Mouse (Mus musculus): ENCODE data around the gene Crmp1. TPM values are rescaled to one million over a fixed set of nuclear protein-coding genes. Genes with fewer than 3 reads are reported as not detected.

Gene Crmp1
- polyA plus RNA-seq, 2 experiments = 0.18 to 0.49 TPM

GRCm38 (mm10) chr5:37222316-37222715 is 19.4 kb upstream of the Crmp1 start:
- H3K27ac ChIP-seq = no peak overlapping the region
- no peaks in the 10 kb centered on the region for H3K9me3 ChIP-seq (ENCODE audit: control insufficient read depth, low read length)
- WGBS (ENCODE audit: insufficient replicate concordance) = 53% methylated on average over 8 of the region's 8 CpGs
- H3K9ac ChIP-seq (replicated peaks) = no peak overlapping the region
- H3K4me1 ChIP-seq (replicated peaks; ENCODE audit: control insufficient read depth in 2 of 2, insufficient read depth in 2 of 2, low read length in 1 of 2) = no peaks in the 10 kb centered on the region
- no peaks in the 10 kb centered on the region for H3K27me3 ChIP-seq (ENCODE audit: control insufficient read depth, insufficient read depth, low read length)
- ATAC-seq (ENCODE audit: insufficient read depth) (no peak), DNase-seq (ENCODE audit: low read depth in 3 of 3, low spot score in 3 of 3) (no peak)
- no peaks in the 10 kb centered on the region for H3K36me3 ChIP-seq (replicated peaks; ENCODE audit: control insufficient read depth, insufficient read depth, low read depth)
- TF ChIP-seq CTCF (IDR thresholded peaks at IDR 0.05; ENCODE audit: low read depth) (no peak), EP300 (IDR thresholded peaks at IDR 0.05; ENCODE audit: low read depth) (no peak)
- H3K4me2 ChIP-seq (ENCODE audit: low read depth) = no peak overlapping the region
- H3K4me3 ChIP-seq (ENCODE audit: insufficient read depth in 1 of 2, low read depth in 2 of 2, low read length in 2 of 2) = no peak overlapping the region

GRCm38 (mm10) chr5:37225708-37226107 is 16.0 kb upstream of the Crmp1 start:
- WGBS (ENCODE audit: insufficient replicate concordance) = 69% methylated on average over 1 of the region's 1 CpGs
- H3K4me3 ChIP-seq (ENCODE audit: insufficient read depth in 1 of 2, low read depth in 2 of 2, low read length in 2 of 2) = no peak overlapping the region
- no peaks in the 10 kb centered on the region for H3K4me1 ChIP-seq (replicated peaks; ENCODE audit: control insufficient read depth in 2 of 2, insufficient read depth in 2 of 2, low read length in 1 of 2)
- no peak overlapping the region for H3K9ac ChIP-seq (replicated peaks)
- H3K27ac ChIP-seq = no peak overlapping the region
- no peaks in the 10 kb centered on the region for H3K27me3 ChIP-seq (ENCODE audit: control insufficient read depth, insufficient read depth, low read length)
- DNase-seq (ENCODE audit: low read depth in 3 of 3, low spot score in 3 of 3) = no peak
- ATAC-seq (ENCODE audit: insufficient read depth) = no peak
- H3K9me3 ChIP-seq (ENCODE audit: control insufficient read depth, low read length) = no peaks in the 10 kb centered on the region
- no peaks in the 10 kb centered on the region for H3K36me3 ChIP-seq (replicated peaks; ENCODE audit: control insufficient read depth, insufficient read depth, low read depth)
- H3K4me2 ChIP-seq (ENCODE audit: low read depth) = no peak overlapping the region
- TF ChIP-seq CTCF (IDR thresholded peaks at IDR 0.05; ENCODE audit: low read depth) (no peak), EP300 (IDR thresholded peaks at IDR 0.05; ENCODE audit: low read depth) (no peak)

- H3K27ac ChIP-seq = no peak overlapping the region
These were observed 13.6 kb upstream of the Crmp1 start for GRCm38 (mm10) chr5:37227956-37228680.

GRCm38 (mm10) chr5:37228894-37229293 is 12.8 kb upstream of the Crmp1 start:
- TF ChIP-seq EP300 (IDR thresholded peaks at IDR 0.05; ENCODE audit: low read depth) (no peak), CTCF (IDR thresholded peaks at IDR 0.05; ENCODE audit: low read depth) (no peak)
- ATAC-seq (ENCODE audit: insufficient read depth) (no peak), DNase-seq (ENCODE audit: low read depth in 3 of 3, low spot score in 3 of 3) (no peak)
- no peak overlapping the region for H3K4me3 ChIP-seq (ENCODE audit: insufficient read depth in 1 of 2, low read depth in 2 of 2, low read length in 2 of 2)
- no peak overlapping the region for H3K27ac ChIP-seq
- no peaks in the 10 kb centered on the region for H3K36me3 ChIP-seq (replicated peaks; ENCODE audit: control insufficient read depth, insufficient read depth, low read depth)
- H3K9ac ChIP-seq (replicated peaks) = no peak overlapping the region
- H3K27me3 ChIP-seq (ENCODE audit: control insufficient read depth, insufficient read depth, low read length) = no peaks in the 10 kb centered on the region
- 45% methylated on average over 7 of the region's 7 CpGs for WGBS (ENCODE audit: insufficient replicate concordance)
- no peaks in the 10 kb centered on the region for H3K4me1 ChIP-seq (replicated peaks; ENCODE audit: control insufficient read depth in 2 of 2, insufficient read depth in 2 of 2, low read length in 1 of 2)
- H3K9me3 ChIP-seq (ENCODE audit: control insufficient read depth, low read length) = no peaks in the 10 kb centered on the region
- H3K4me2 ChIP-seq (ENCODE audit: low read depth) = no peak overlapping the region

More at GRCm38 (mm10) chr5:37227956-37228680, 13.6 kb upstream of the Crmp1 start:
- H3K9me3 ChIP-seq (ENCODE audit: control insufficient read depth, low read length) = no peaks in the 10 kb centered on the region
- no peaks in the 10 kb centered on the region for H3K4me1 ChIP-seq (replicated peaks; ENCODE audit: control insufficient read depth in 2 of 2, insufficient read depth in 2 of 2, low read length in 1 of 2)
- H3K36me3 ChIP-seq (replicated peaks; ENCODE audit: control insufficient read depth, insufficient read depth, low read depth) = no peaks in the 10 kb centered on the region
- H3K27me3 ChIP-seq (ENCODE audit: control insufficient read depth, insufficient read depth, low read length) = no peaks in the 10 kb centered on the region
- no peak overlapping the region for H3K4me3 ChIP-seq (ENCODE audit: insufficient read depth in 1 of 2, low read depth in 2 of 2, low read length in 2 of 2)
- WGBS (ENCODE audit: insufficient replicate concordance) = 32% methylated on average over 6 of the region's 6 CpGs
- no peak overlapping the region for H3K4me2 ChIP-seq (ENCODE audit: low read depth)
- ATAC-seq (ENCODE audit: insufficient read depth) (no peak), DNase-seq (ENCODE audit: low read depth in 3 of 3, low spot score in 3 of 3) (no peak)
- TF ChIP-seq EP300 (IDR thresholded peaks at IDR 0.05; ENCODE audit: low read depth) (no peak), CTCF (IDR thresholded peaks at IDR 0.05; ENCODE audit: low read depth) (no peak)
- H3K9ac ChIP-seq (replicated peaks) = no peak overlapping the region

- no peak for TF ChIP-seq CTCF (IDR thresholded peaks at IDR 0.05; ENCODE audit: low read depth)
- TF ChIP-seq EP300 (IDR thresholded peaks at IDR 0.05; ENCODE audit: low read depth) = no peak
- Histone ChIP-seq H3K36me3 (replicated peaks; ENCODE audit: control insufficient read depth, insufficient read depth, low read depth) (no peaks in the 10 kb centered on the region), H3K27me3 (ENCODE audit: control insufficient read depth, insufficient read depth, low read length) (no peaks in the 10 kb centered on the region), H3K4me1 (replicated peaks; ENCODE audit: control insufficient read depth in 2 of 2, insufficient read depth in 2 of 2, low read length in 1 of 2) (no peaks in the 10 kb centered on the region), H3K27ac (no peak overlapping the region), H3K4me2 (ENCODE audit: low read depth) (no peak overlapping the region), H3K4me3 (ENCODE audit: insufficient read depth in 1 of 2, low read depth in 2 of 2, low read length in 2 of 2) (no peak overlapping the region), H3K9me3 (ENCODE audit: control insufficient read depth, low read length) (no peaks in the 10 kb centered on the region), H3K9ac (replicated peaks) (no peak overlapping the region)
- whole genome bisulfite sequencing (ENCODE audit: insufficient replicate concordance) = 32% methylated on average over 9 of the region's 9 CpGs
- no peak for ATAC-seq (ENCODE audit: insufficient read depth)
- no peak for DNase-seq (ENCODE audit: low read depth in 3 of 3, low spot score in 3 of 3)
These were observed 8.7 kb upstream of the Crmp1 start for GRCm38 (mm10) chr5:37233010-37233557.
